Mouse (Mus musculus) adrenal gland, adult 18-20 months (tissue): Measurements from ENCODE around the gene H3f3a. TPM values are rescaled to one million over a fixed set of nuclear protein-coding genes. Genes with fewer than 3 reads are reported as not detected.

Source experiments
- DNase-seq, 2 experiments: peaks; one replicate each; pipeline ENCODE4 v3.0.0; 2021 to 2022; ENCODE audit warnings: low spot score in 2 of 2
- total RNA-seq, 2 experiments: library from RNA; stranded (reverse); gene quantifications; 1 replicate in 1 of 2; 2 replicates in 1 of 2; pipeline ENCODE4 v1.2.3; 2021

The H3f3a gene
- total RNA-seq, 2 experiments from 2014 or later: 557 to 688 TPM

DNA sequence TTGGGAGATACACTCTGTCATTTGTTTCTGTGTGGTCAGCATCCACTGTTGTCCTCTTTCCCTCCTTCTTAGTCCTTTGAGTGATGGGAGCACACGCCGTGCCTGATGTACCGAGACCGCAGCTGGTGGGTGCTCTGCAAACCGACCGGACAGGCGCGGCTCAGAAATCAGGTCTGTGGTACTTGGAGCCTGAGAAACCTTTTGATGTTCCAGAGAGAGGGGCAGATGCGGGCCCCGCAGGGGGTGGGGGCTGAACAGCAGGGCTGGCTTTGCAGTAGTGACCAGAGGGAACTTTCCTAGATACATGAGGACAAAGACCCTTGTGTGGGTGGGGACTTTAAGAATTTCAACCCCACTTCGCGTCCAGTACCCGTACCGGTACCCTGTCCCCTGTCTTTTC is 50.4 kb downstream of the H3f3a start:
- DNase-seq: no peak

GRCm38 (mm10) chr1:180762679-180763078 is 51.1 kb downstream of the H3f3a start:
- DNase-seq: no peak

DNA sequence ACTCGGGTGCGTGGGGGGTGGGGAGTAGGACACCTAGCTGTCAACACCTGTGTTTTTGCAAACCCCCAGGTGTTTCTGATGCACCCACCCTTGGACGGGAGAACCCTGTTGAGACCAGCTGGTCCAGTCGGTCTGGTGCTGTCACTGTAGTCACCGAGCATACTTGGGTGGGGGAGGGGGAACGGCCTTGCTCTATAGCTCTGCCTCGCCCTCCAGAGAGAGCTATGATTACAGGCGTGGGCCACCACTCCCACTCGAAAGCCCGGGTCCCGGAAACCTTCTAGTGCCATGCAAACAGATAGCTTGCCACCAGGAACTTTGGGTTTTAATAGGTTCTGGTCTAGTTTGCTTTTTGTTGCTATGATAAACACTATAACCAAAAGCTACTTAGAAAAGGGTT is 51.6 kb downstream of the H3f3a start:
- DNase-seq: no peak

- DNase-seq: no peak
Measured at GRCm38 (mm10) chr1:180757956-180758520, 55.7 kb downstream of the H3f3a start.

DNA sequence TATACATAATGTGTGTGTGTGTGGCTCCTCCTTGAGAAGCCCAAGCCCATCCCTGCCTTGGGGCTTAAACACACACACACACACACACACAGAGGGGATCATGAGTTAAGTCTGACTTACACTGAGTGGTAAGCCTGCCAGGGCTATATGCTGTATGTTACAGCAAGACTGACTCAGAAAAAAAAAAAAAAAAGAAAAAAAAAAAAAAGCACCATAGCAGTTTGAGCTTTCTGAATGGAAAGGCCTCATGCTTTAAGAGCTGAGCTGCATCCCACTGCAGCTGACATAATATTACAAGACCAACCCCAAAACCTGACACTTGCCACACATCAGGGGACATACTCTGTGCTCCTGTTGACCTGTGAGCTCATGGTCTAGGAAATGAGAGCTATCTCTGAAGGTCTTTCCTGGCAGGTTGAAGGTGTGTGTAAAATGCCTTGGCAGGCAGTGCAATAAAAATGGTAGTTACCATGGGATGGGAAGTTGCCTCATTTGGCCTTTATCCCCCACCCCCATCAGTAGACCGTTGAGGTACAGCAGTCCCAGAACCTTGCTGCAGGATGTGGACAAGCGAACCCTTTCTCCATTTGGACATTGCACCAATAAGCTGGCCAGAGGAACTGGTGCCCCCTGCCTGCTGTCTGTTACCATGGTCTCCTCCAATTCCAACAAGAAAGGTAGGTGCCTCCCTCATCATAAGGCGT is 56.3 kb downstream of the H3f3a start:
- DNase-seq: no peak

DNA sequence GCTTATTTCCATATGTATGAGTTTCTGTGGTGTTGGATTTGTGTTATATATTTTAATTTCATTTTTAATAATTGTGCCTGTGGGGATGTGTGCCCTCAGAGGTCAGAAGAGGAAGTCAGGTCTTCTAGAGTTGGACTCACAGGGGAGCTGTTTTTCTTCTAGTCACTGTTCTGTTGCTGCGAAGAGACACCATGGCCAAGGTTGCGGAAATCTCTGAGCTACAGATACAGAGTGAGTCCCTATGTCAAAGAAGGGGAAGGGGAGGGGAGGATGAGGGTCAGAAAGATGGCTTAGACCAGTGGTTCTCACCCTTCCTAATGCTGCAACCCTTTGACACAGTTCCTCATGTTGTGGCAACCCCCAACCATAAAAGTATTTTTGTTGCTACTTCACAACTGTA is 57.0 kb downstream of the H3f3a start:
- DNase-seq: no peak

DNA sequence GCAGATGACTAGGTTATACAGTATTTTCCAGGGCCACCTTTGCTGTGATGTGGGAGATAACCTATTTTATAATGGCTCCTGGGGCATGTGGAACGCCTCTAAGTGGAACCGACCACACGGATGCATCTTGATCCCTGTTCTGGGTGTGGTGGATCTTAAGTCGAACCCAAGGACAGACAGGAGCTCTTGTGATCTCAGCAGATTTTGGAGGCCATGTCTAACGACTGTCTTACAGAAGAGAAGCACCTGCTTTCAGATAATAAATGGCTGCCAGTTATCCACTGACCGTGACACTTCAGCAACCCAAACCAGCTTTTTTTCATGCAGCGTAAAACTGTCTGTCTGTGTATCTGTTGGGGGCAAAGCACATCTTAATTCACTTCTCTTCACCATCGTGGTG is 59.4 kb downstream of the H3f3a start:
- no peak for DNase-seq

- no peak for DNase-seq
Measured at GRCm38 (mm10) chr1:180752115-180752514, 61.6 kb downstream of the H3f3a start.

Other genes with a start within 250 kb of the H3f3a start
- gene Parp1, start 245.0 kb downstream of the H3f3a start, total RNA-seq: 10 to 100 TPM; 57.9 to 70.2 TPM
- gene Lin9, start 172.8 kb downstream of the H3f3a start, total RNA-seq: 1 to 10 TPM; 3.9 to 4.2 TPM
- not detected for gene Mixl1, start 116.9 kb downstream of the H3f3a start, total RNA-seq
- 10 to 100 TPM; 50.4 to 54.0 TPM for gene Acbd3, start 87.9 kb downstream of the H3f3a start, total RNA-seq
- gene Sde2, start 37.2 kb upstream of the H3f3a start, total RNA-seq: 10 to 100 TPM; 21.5 to 22.9 TPM
- under 1 TPM; 0.32 to 0.73 TPM for gene Lefty2, start 79.2 kb upstream of the H3f3a start, total RNA-seq
- gene Pycr2, start 90.3 kb upstream of the H3f3a start, total RNA-seq: 10 to 100 TPM; 30.3 to 34.3 TPM
- gene Lefty1, start 121.1 kb upstream of the H3f3a start, total RNA-seq: 1 to 10 TPM; 3.3 to 5.7 TPM
- 10 to 100 TPM; 44.7 to 77.9 TPM for gene Tmem63a, start 128.4 kb upstream of the H3f3a start, total RNA-seq
- gene Ephx1, start 207.0 kb upstream of the H3f3a start, total RNA-seq: 100 to 1,000 TPM; 198 to 228 TPM
- not detected for gene 9130409I23Rik, start 237.3 kb upstream of the H3f3a start, total RNA-seq